Mouse (Mus musculus): ENCODE data around the gene Serpina6. TPM values are rescaled to one million over a fixed set of nuclear protein-coding genes. Genes with fewer than 3 reads are reported as not detected.

The Serpina6 gene
- polyA plus RNA-seq, 1 experiment from 2014 or later, result not detected

DNA sequence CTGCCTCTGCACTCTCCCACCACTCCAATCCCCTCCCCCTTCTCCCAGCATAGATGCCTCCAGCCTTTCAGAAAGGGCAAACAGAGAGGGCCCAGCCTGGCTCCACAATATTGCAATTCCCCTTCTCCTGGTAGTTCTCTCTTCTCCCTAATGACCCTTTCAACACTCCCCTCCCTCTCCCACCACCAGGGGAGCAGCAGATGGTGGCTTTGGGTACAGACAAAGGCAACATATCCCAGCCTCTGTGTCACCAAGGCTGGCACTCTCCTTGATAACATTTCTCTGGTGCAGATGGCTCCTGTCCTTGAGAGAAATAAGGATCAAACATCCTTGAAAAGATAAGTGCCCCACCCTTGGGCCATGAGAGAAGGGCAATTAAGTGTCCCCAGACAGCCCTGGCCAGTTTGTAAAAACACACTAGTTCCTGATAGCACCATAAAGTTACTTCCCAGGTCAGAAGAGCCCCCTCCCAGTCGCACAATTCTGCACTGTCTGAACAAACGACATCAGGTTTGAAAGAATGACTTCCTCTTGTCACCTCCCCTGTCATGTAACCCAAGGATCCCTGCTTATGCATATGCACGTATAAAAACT lies 31.3 kb upstream of the Serpina6 start:
- no peaks in the 10 kb centered on the region for H3K9me3 ChIP-seq (ENCODE audit: control insufficient read depth, low read length)
- no peak overlapping the region for H3K4me2 ChIP-seq (replicated peaks; ENCODE audit: low read depth)
- H3K4me1 ChIP-seq (replicated peaks; ENCODE audit: control insufficient read depth, insufficient read depth), result no peaks in the 10 kb centered on the region
- H3K36me3 ChIP-seq (ENCODE audit: control insufficient read depth, insufficient read depth, low read length), result no peaks in the 10 kb centered on the region
- DNase-seq (ENCODE audit: low spot score), result no peak
- WGBS, result 37% methylated on average over 3 of the region's 3 CpGs
- H3K4me3 ChIP-seq (ENCODE audit: low read depth, low read length), result no peak overlapping the region
- ATAC-seq (ENCODE audit: low FRiP score, low TSS enrichment), result no peak
- no peak overlapping the region for H3K27ac ChIP-seq (replicated peaks)
- no peaks in the 10 kb centered on the region for H3K27me3 ChIP-seq (ENCODE audit: control insufficient read depth, insufficient read depth, low read length)
- TF ChIP-seq EP300 (optimal IDR thresholded peaks at IDR 0.05) (no peak), CTCF (IDR thresholded peaks at IDR 0.05; ENCODE audit: low read depth) (no peak)
- H3K9ac ChIP-seq (ENCODE audit: low read length), result no peak overlapping the region

DNA sequence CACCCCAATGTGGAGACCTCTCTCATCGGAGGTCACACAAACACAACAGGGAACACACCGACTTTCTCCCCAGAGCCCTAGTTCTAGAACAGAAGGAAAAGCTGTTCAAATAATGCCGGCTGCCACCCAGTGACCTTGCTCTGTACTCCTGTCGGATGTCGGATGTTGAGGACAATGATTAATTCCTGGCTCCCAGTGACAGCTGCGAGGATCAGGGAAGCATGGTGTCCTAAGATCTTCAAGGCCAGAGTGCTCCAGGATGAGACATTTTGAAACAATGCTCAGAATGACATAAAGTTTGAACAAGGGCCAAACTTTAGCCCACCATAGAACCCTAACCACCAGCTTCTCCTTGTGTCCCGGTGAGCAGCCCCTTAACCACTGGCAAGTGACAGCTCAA lies 30.0 kb upstream of the Serpina6 start:
- Histone ChIP-seq H3K9ac (ENCODE audit: low read length) (no peak overlapping the region), H3K27ac (replicated peaks) (no peak overlapping the region), H3K4me1 (replicated peaks; ENCODE audit: control insufficient read depth, insufficient read depth) (no peaks in the 10 kb centered on the region), H3K27me3 (ENCODE audit: control insufficient read depth, insufficient read depth, low read length) (no peaks in the 10 kb centered on the region), H3K9me3 (ENCODE audit: control insufficient read depth, low read length) (no peaks in the 10 kb centered on the region), H3K4me2 (replicated peaks; ENCODE audit: low read depth) (no peak overlapping the region), H3K4me3 (ENCODE audit: low read depth, low read length) (no peak overlapping the region), H3K36me3 (ENCODE audit: control insufficient read depth, insufficient read depth, low read length) (no peaks in the 10 kb centered on the region)
- no peak for ATAC-seq (ENCODE audit: low FRiP score, low TSS enrichment)
- no peak for DNase-seq (ENCODE audit: low spot score)
- TF ChIP-seq CTCF (IDR thresholded peaks at IDR 0.05; ENCODE audit: low read depth), result no peak
- TF ChIP-seq EP300 (optimal IDR thresholded peaks at IDR 0.05), result no peak
- WGBS, result 30% methylated on average over 7 of the region's 7 CpGs

DNA sequence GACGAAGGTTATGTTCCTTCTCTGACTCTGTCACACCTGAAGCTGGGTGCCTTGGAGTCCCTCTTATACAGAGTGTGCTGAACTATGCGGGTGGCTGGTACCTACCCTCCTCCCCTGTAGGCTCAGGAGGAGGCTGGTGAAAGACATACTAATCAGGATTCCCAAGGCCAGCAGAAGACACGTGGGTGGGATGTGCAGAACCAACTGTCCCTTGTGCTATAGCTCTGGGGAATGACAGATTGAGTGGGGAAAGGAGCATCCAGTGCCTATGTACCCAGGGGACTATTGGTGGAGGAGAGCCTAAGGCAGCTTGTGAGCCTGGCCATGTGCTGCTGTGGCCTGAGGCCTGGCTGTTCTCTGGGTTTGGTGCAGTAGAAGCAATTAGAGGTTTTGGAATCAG lies 29.0 kb upstream of the Serpina6 start:
- Histone ChIP-seq H3K4me2 (replicated peaks; ENCODE audit: low read depth) (no peak overlapping the region), H3K4me3 (ENCODE audit: low read depth, low read length) (no peak overlapping the region), H3K27ac (replicated peaks) (no peak overlapping the region), H3K27me3 (ENCODE audit: control insufficient read depth, insufficient read depth, low read length) (no peaks in the 10 kb centered on the region), H3K4me1 (replicated peaks; ENCODE audit: control insufficient read depth, insufficient read depth) (no peaks in the 10 kb centered on the region), H3K36me3 (ENCODE audit: control insufficient read depth, insufficient read depth, low read length) (no peaks in the 10 kb centered on the region), H3K9ac (ENCODE audit: low read length) (no peak overlapping the region), H3K9me3 (ENCODE audit: control insufficient read depth, low read length) (no peaks in the 10 kb centered on the region)
- no peak for TF ChIP-seq EP300 (optimal IDR thresholded peaks at IDR 0.05)
- TF ChIP-seq CTCF (IDR thresholded peaks at IDR 0.05; ENCODE audit: low read depth), result no peak
- 58% methylated on average over 3 of the region's 3 CpGs for WGBS
- no peak for DNase-seq (ENCODE audit: low spot score)
- no peak for ATAC-seq (ENCODE audit: low FRiP score, low TSS enrichment)

DNA sequence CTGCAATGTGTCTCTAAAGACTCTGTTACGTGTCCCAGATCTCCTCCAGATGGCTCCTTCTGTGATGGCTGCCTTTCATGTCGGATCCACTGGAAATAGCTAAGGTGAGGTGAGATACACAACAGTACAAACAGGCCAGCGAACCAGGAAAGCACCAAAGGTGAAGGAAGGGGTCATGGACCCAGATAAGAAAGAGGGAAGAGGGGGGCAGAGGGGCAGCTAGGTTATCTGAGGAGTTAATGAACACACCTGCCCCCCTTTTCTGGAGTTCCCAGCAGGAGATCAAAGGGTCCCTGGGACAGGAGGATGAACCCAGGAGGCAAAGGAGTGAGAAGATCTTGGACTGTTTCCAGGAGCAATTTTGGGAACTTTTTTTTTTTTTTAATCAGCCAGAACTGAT lies 28.4 kb upstream of the Serpina6 start:
- H3K36me3 ChIP-seq (ENCODE audit: control insufficient read depth, insufficient read depth, low read length), result no peaks in the 10 kb centered on the region
- no peak overlapping the region for H3K27ac ChIP-seq (replicated peaks)
- H3K27me3 ChIP-seq (ENCODE audit: control insufficient read depth, insufficient read depth, low read length), result no peaks in the 10 kb centered on the region
- TF ChIP-seq CTCF (IDR thresholded peaks at IDR 0.05; ENCODE audit: low read depth), result no peak
- no peak for TF ChIP-seq EP300 (optimal IDR thresholded peaks at IDR 0.05)
- H3K4me3 ChIP-seq (ENCODE audit: low read depth, low read length), result no peak overlapping the region
- H3K9me3 ChIP-seq (ENCODE audit: control insufficient read depth, low read length), result no peaks in the 10 kb centered on the region
- DNase-seq (ENCODE audit: low spot score) (no peak), ATAC-seq (ENCODE audit: low FRiP score, low TSS enrichment) (no peak)
- no peaks in the 10 kb centered on the region for H3K4me1 ChIP-seq (replicated peaks; ENCODE audit: control insufficient read depth, insufficient read depth)
- 37% methylated on average over 3 of the region's 3 CpGs for WGBS
- no peak overlapping the region for H3K4me2 ChIP-seq (replicated peaks; ENCODE audit: low read depth)
- no peak overlapping the region for H3K9ac ChIP-seq (ENCODE audit: low read length)

DNA sequence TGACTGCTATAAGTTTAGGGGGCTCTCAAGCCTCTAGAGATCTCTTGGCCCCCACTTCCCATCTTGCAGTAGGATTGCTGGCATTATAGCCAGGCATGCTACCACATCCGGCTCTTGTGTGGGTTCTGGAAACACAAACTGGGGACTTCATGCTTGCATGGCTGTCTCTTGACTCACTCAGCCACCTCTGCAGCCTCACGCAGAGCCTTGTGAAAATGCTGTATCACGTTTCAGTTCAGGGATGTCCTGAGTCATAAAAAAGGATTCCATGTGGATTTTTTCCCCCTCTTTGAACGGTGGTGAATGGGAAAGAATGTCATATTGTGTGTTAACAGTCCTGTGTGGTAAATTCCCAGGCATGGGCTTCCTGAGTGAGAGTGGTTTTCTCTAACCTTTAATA lies 26.8 kb upstream of the Serpina6 start:
- DNase-seq (ENCODE audit: low spot score) (no peak), ATAC-seq (ENCODE audit: low FRiP score, low TSS enrichment) (no peak)
- Histone ChIP-seq H3K4me1 (replicated peaks; ENCODE audit: control insufficient read depth, insufficient read depth) (no peaks in the 10 kb centered on the region), H3K27ac (replicated peaks) (no peak overlapping the region), H3K4me3 (ENCODE audit: low read depth, low read length) (no peak overlapping the region), H3K4me2 (replicated peaks; ENCODE audit: low read depth) (no peak overlapping the region), H3K9me3 (ENCODE audit: control insufficient read depth, low read length) (no peaks in the 10 kb centered on the region), H3K9ac (ENCODE audit: low read length) (no peak overlapping the region), H3K36me3 (ENCODE audit: control insufficient read depth, insufficient read depth, low read length) (no peaks in the 10 kb centered on the region), H3K27me3 (ENCODE audit: control insufficient read depth, insufficient read depth, low read length) (no peaks in the 10 kb centered on the region)
- 38% methylated on average over 4 of the region's 4 CpGs for WGBS
- TF ChIP-seq EP300 (optimal IDR thresholded peaks at IDR 0.05), result no peak
- no peak for TF ChIP-seq CTCF (IDR thresholded peaks at IDR 0.05; ENCODE audit: low read depth)

DNA sequence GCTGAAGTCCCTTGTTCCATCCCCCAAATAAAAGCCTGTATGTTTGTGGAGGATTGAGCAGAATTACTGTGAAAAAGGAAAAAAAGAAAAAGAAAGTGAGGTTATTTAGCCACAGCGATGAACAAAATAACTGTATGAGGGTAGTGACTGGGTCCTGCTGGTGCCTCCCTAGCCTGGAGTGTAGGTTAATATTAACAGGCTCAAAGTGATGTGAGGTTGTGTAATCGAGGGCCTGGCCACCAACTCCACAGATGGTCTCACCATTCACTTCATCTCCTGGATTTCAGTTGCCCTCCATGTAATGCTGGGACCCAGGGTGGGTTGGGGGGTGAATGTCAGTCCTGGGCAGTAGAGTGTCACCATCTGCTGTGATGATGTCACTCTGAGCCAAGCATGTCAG lies 24.7 kb upstream of the Serpina6 start:
- DNase-seq (ENCODE audit: low spot score) (no peak), ATAC-seq (ENCODE audit: low FRiP score, low TSS enrichment) (no peak)
- TF ChIP-seq CTCF (IDR thresholded peaks at IDR 0.05; ENCODE audit: low read depth) (no peak), EP300 (optimal IDR thresholded peaks at IDR 0.05) (no peak)
- Histone ChIP-seq H3K27me3 (ENCODE audit: control insufficient read depth, insufficient read depth, low read length) (no peaks in the 10 kb centered on the region), H3K9me3 (ENCODE audit: control insufficient read depth, low read length) (no peaks in the 10 kb centered on the region), H3K4me1 (replicated peaks; ENCODE audit: control insufficient read depth, insufficient read depth) (no peaks in the 10 kb centered on the region), H3K36me3 (ENCODE audit: control insufficient read depth, insufficient read depth, low read length) (no peaks in the 10 kb centered on the region), H3K27ac (replicated peaks) (no peak overlapping the region), H3K4me3 (ENCODE audit: low read depth, low read length) (no peak overlapping the region), H3K4me2 (replicated peaks; ENCODE audit: low read depth) (no peak overlapping the region), H3K9ac (ENCODE audit: low read length) (no peak overlapping the region)
- 58% methylated on average over 2 of the region's 2 CpGs for WGBS

Data from stomach, postnatal 0 days (tissue).